Mouse (Mus musculus): ENCODE data around the gene Olfr1335. TPM values are rescaled to one million over a fixed set of nuclear protein-coding genes. Genes with fewer than 3 reads are reported as not detected.
A peak's percentile ranks its signal among the peaks of the same experiment; 100 is the strongest.
"Not testable (repeated sequence)": the region's sequence is repeated elsewhere in the genome, so short reads cannot be mapped to it uniquely, and the experiment has no call there.

Olfr1335 gene
- total RNA-seq (2021), result not detected

GRCm38 (mm10) chr4:118809844-118810243, at the start of gene Olfr1335:
Gene Olfr1335, minus strand, starts transcription at chr4:118809944.
- no peak for DNase-seq

DNA sequence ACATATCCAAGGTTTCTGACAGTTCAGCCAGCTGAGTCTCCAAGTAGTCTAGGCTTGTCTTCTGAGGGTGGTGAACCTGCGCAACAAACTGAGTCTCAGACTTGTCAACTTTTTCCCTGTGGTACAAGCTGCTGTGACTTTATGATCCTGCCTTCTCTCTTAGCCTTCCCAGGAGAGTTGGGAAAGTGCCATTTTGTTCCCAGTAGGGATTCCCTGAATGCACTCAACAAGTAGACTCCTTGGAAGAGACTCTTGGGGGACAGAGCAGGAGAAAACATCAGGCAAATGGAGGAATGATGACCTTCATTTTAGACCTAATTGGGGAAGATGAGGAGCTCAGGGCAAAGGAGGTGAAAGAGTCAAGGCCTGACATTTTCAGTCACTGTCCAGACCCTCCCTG, 26.4 kb upstream of the Olfr1335 start, which contains the start of gene Olfr1333:
Olfr1333 (minus strand) TSS at position 101 of the 400 bp plus-strand sequence.
- no peak for DNase-seq

DNA sequence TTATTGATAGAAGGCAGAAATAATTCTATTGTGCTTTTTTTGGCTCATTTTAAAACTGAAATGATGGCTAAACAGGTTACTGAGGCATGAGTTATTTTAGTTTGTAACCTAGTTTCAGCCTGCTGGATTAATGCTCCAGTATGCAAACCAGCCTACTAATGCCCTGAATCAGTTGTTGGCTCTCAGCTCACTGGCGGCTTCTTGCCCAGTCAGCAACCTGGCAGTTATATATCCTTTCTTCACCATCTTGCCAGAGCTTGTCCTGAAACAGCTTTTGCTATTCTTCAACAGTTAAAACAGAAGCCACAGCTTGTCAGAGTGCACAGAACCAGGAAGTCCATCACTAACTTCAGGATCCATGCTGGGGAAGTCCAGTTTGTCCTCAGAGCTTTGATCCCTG, 9.2 kb upstream of the Olfr1335 start:
- DNase-seq, result peak in 1 of 2 experiments; percentile 3

GRCm38 (mm10) chr4:118792796-118793195, 16.9 kb downstream of the Olfr1335 start:
- not testable (repeated sequence) for DNase-seq

GRCm38 (mm10) chr4:118782486-118782885, 27.3 kb downstream of the Olfr1335 start, which contains the start of gene Olfr1337:
Gene Olfr1337, minus strand, starts transcription at chr4:118782586.
- DNase-seq, result no peak

Other genes starting within 250 kb of the Olfr1335 start
- gene Cfap57, start 189.2 kb downstream of the Olfr1335 start, total RNA-seq (2021), result under 1 TPM; 0.78 to 0.90 TPM
- 10 to 100 TPM; 61.8 to 64.2 TPM for gene Ebna1bp2, start 189.1 kb downstream of the Olfr1335 start, total RNA-seq (2021)
- gene Olfr62, start 151.0 kb downstream of the Olfr1335 start, total RNA-seq (2021), result not detected
- not detected for gene Olfr1342, start 117.2 kb downstream of the Olfr1335 start, total RNA-seq (2021)
- not detected for gene Olfr1341, start 106.4 kb downstream of the Olfr1335 start, total RNA-seq (2021)
- not detected for gene Olfr1340, start 89.8 kb downstream of the Olfr1335 start, total RNA-seq (2021)
- not detected for gene Olfr1339, start 77.8 kb downstream of the Olfr1335 start, total RNA-seq (2021)
- gene Olfr1338, start 51.2 kb downstream of the Olfr1335 start, total RNA-seq (2021), result not detected
- not detected for gene Olfr1337, start 27.4 kb downstream of the Olfr1335 start, total RNA-seq (2021)
- gene Olfr1333, start 26.3 kb upstream of the Olfr1335 start, total RNA-seq (2021), result not detected
- not detected for gene Olfr1331, start 54.7 kb upstream of the Olfr1335 start, total RNA-seq (2021)
- not detected for gene Olfr1330, start 78.7 kb upstream of the Olfr1335 start, total RNA-seq (2021)
- gene Olfr1329, start 107.5 kb upstream of the Olfr1335 start, total RNA-seq (2021), result not detected
- not detected for gene Olfr1328, start 128.7 kb upstream of the Olfr1335 start, total RNA-seq (2021)
- gene Lao1, start 151.6 kb upstream of the Olfr1335 start, total RNA-seq (2021), result under 1 TPM; 0.15 to 0.88 TPM